Mouse (Mus musculus) monocyte, adult 5-6 weeks (primary cell): Measurements from ENCODE around the gene Slc39a11. TPM values are rescaled to one million over a fixed set of nuclear protein-coding genes. Genes with fewer than 3 reads are reported as not detected.

Experiments
- ATAC-seq: fragments of 153-309, 156-312 bp; replicated peaks from 2 replicates; pipeline ENCODE4 v1.8.0; 2017; ENCODE audit warnings: mild to moderate bottlenecking; ENCODE audit not compliant: low TSS enrichment, insufficient number of reproducible peaks, severe bottlenecking, poor library complexity, low FRiP score
- total RNA-seq: library from RNA; stranded (forward); fragments of 200-1000, 200-491, 200-594 nt; gene quantifications from 3 replicates; pipeline ENCODE4 v1.2.3, GENCODE M21; 2017

Gene Slc39a11
- total RNA-seq, 1 experiment from 2014 or later: 8.9 TPM

- ATAC-seq: no peak
These were observed 191.2 kb downstream of the Slc39a11 start for GRCm38 (mm10) chr11:113458582-113459210.

- no peak for ATAC-seq
These were observed 196.9 kb downstream of the Slc39a11 start for GRCm38 (mm10) chr11:113452861-113453568.

- no peak for ATAC-seq
These were observed 198.6 kb downstream of the Slc39a11 start for GRCm38 (mm10) chr11:113451301-113451700.

- ATAC-seq: no peak
These were observed 199.2 kb downstream of the Slc39a11 start for GRCm38 (mm10) chr11:113450665-113451064.

- no peak for ATAC-seq
These were observed 199.9 kb downstream of the Slc39a11 start for GRCm38 (mm10) chr11:113450028-113450427.

- no peak for ATAC-seq
These were observed 207.8 kb downstream of the Slc39a11 start for GRCm38 (mm10) chr11:113442036-113442435.

- ATAC-seq: no peak
These were observed 210.4 kb downstream of the Slc39a11 start for GRCm38 (mm10) chr11:113439328-113440030.

- no peak for ATAC-seq
These were observed 211.0 kb downstream of the Slc39a11 start for GRCm38 (mm10) chr11:113438915-113439314.

- no peak for ATAC-seq
These were observed 212.5 kb downstream of the Slc39a11 start for GRCm38 (mm10) chr11:113437357-113437756.

GRCm38 (mm10) chr11:113436299-113436698 lies 213.6 kb downstream of the Slc39a11 start:
- no peak for ATAC-seq

GRCm38 (mm10) chr11:113435696-113436095 lies 214.2 kb downstream of the Slc39a11 start:
- ATAC-seq: no peak

- no peak for ATAC-seq
These were observed 218.7 kb downstream of the Slc39a11 start for GRCm38 (mm10) chr11:113431161-113431560.

- ATAC-seq: no peak
These were observed 224.0 kb downstream of the Slc39a11 start for GRCm38 (mm10) chr11:113425882-113426281.

- ATAC-seq: no peak
These were observed 224.4 kb downstream of the Slc39a11 start for GRCm38 (mm10) chr11:113425454-113425853.

GRCm38 (mm10) chr11:113424765-113425164 lies 225.1 kb downstream of the Slc39a11 start:
- no peak for ATAC-seq

- no peak; the same call in 1 of the 2 replicates for ATAC-seq
These were observed 227.3 kb downstream of the Slc39a11 start for GRCm38 (mm10) chr11:113422598-113422997.

- no peak for ATAC-seq
These were observed 230.8 kb downstream of the Slc39a11 start for GRCm38 (mm10) chr11:113418921-113419655.

- no peak for ATAC-seq
These were observed 231.9 kb downstream of the Slc39a11 start for GRCm38 (mm10) chr11:113417948-113418347.

- no peak for ATAC-seq
These were observed 237.3 kb downstream of the Slc39a11 start for GRCm38 (mm10) chr11:113412545-113412944.
